Mouse (Mus musculus) ES-Bruce4 (cell line): ENCODE data around the gene Sytl5.

Experiments
- CTCF ChIP-seq: IDR thresholded peaks from one replicate; pipeline ENCODE4 v1.8.1; 2011; ENCODE audit warnings: low read depth, low read length
- EP300 ChIP-seq: IDR thresholded peaks from 2 replicates; pipeline ENCODE4 v1.6.1; 2011; ENCODE audit warnings: low read depth, low read length; ENCODE audit not compliant: insufficient read depth
- POLR2A ChIP-seq: IDR thresholded peaks from one replicate; pipeline ENCODE4 v1.8.1; 2011; ENCODE audit warnings: low read length; ENCODE audit not compliant: insufficient read depth

- no peak for TF ChIP-seq EP300
- TF ChIP-seq POLR2A: no peak
- TF ChIP-seq CTCF: no peak
Measured at GRCm38 (mm10) chrX:9875519-9875918, 9.9 kb upstream of the Sytl5 start.
